Mouse (Mus musculus): ENCODE data around the gene BC025920.

The BC025920 gene

GRCm38 (mm10) chr10:81642648-81643448, 36.8 kb downstream of the BC025920 start:
- peak in 1 of 2 experiments; percentile 34 for DNase-seq

- DNase-seq, result peak; percentile 98 to 99
Observed at GRCm38 (mm10) chr10:81643449-81644055, 37.5 kb downstream of the BC025920 start.

- no peak for DNase-seq
Observed at GRCm38 (mm10) chr10:81644162-81644561, 38.1 kb downstream of the BC025920 start.

- DNase-seq, result peak; percentile 19 to 25
Observed at GRCm38 (mm10) chr10:81644716-81645115, 38.6 kb downstream of the BC025920 start.

GRCm38 (mm10) chr10:81645391-81645790, 39.3 kb downstream of the BC025920 start:
- peak in 1 of 2 experiments; percentile 1 for DNase-seq

GRCm38 (mm10) chr10:81646015-81646555, 40.0 kb downstream of the BC025920 start:
- DNase-seq, result peak; percentile 12 to 48

- peak; percentile 89 to 91 for DNase-seq
Observed at GRCm38 (mm10) chr10:81648803-81649775, 43.0 kb downstream of the BC025920 start, which contains the start of gene Gm10778. TSS of gene Gm10778 (plus strand) at chr10:81649059.

GRCm38 (mm10) chr10:81655178-81655577, 49.1 kb downstream of the BC025920 start:
- DNase-seq, result peak in 1 of 2 experiments; percentile 8

- peak; percentile 0 to 1 for DNase-seq
Observed at GRCm38 (mm10) chr10:81656174-81656573, 50.1 kb downstream of the BC025920 start.
